Mouse (Mus musculus): ENCODE data around the gene Cyb5d1. TPM values are rescaled to one million over a fixed set of nuclear protein-coding genes. Genes with fewer than 3 reads are reported as not detected.
A peak's percentile ranks its signal among the peaks of the same experiment; 100 is the strongest.

Cyb5d1 gene
- polyA plus RNA-seq, 1 experiment from 2014 or later: 23.9 TPM

DNA sequence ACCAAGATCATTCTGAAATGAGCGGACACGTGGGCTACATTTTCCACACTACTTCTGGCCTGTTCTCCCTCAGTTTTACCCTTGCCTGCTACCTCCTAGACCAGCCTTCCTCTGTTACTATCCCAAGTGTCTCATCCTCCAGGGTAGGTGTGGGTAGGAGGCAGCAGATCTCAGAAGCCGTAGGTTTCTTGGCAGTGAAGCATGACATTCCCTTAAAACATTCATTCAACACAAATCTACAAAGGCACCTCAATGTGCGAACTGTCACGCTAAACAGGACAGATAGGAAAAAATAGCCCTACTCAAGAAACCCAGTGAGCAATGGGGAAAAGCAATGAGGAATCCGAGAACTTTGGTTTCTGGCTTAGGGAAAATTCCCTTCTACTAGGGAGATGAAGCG, 17.1 kb upstream of the Cyb5d1 start:
- ATAC-seq (ENCODE audit: low FRiP score): no peak

DNA sequence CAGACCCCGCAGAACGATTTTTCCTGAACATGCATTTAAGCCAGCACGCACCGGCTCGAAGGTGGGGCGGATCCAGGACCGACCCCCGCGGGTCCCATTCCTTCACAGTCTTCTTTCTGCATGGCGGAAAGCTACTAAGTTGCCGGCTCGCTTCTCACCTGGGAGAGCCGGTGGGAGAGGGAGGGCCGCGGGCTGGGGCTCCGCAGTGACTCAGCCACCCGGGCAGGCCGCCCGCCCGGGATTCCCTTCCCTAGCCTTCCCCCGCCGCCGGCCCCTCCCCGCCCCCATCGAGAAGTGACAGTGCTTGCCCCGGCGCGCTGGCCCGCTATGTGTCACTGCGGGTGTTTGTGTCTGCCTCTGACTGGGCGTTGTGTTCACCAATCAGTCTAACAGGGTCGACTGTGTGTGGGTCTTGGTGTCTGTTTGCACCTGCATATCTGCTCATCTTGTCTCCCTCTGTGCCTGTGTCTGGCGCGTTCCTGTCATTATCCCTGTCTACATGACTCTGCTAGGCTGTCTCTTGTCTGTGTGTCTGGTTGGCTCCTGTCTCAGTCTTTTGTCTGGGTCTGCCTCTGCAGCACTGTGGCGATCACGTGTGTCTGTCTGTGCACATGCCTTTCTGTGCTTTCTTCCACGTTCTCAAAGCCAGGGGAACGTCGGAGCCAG, 16.2 kb upstream of the Cyb5d1 start:
- DNase-seq (ENCODE audit: low spot score) (no peak), ATAC-seq (ENCODE audit: low FRiP score) (peak; percentile 0; the same call in 1 of the 2 replicates)
- WGBS: 2% methylated on average over 38 of the region's 39 CpGs
- no peaks in the 10 kb centered on the region for H3K27me3 ChIP-seq (ENCODE audit: control insufficient read depth, insufficient read depth, low read length)
- peaks cover 38% of the 10 kb centered on the region for H3K36me3 ChIP-seq (replicated peaks; ENCODE audit: control insufficient read depth, insufficient read depth)
- H3K4me3 ChIP-seq (replicated peaks; ENCODE audit: low read length): peak overlapping the region; percentile 65
- peak overlapping the region; percentile 79 for H3K9ac ChIP-seq
- H3K9me3 ChIP-seq (ENCODE audit: control insufficient read depth, low read length): no peaks in the 10 kb centered on the region
- H3K4me2 ChIP-seq (replicated peaks): peak overlapping the region; percentile 99
- peaks cover 55% of the 10 kb centered on the region for H3K4me1 ChIP-seq (replicated peaks; ENCODE audit: control insufficient read depth, insufficient read depth, low read length)
- H3K27ac ChIP-seq: peak overlapping the region; percentile 100

More for the DNA sequence above, 17.1 kb upstream of the Cyb5d1 start:
- Histone ChIP-seq H3K27ac (peak overlapping the region; percentile 100; the same call in 1 of the 2 replicates), H3K27me3 (ENCODE audit: control insufficient read depth, insufficient read depth, low read length) (no peaks in the 10 kb centered on the region), H3K9ac (peak overlapping the region; percentile 79), H3K4me1 (replicated peaks; ENCODE audit: control insufficient read depth, insufficient read depth, low read length) (peaks cover 62% of the 10 kb centered on the region), H3K4me2 (replicated peaks) (peak overlapping the region; percentile 99), H3K4me3 (replicated peaks; ENCODE audit: low read length) (peak overlapping the region; percentile 65), H3K36me3 (replicated peaks; ENCODE audit: control insufficient read depth, insufficient read depth) (peaks cover 29% of the 10 kb centered on the region), H3K9me3 (ENCODE audit: control insufficient read depth, low read length) (no peaks in the 10 kb centered on the region)
- DNase-seq (ENCODE audit: low spot score): no peak
- WGBS: 57% methylated on average over 7 of the region's 7 CpGs

DNA sequence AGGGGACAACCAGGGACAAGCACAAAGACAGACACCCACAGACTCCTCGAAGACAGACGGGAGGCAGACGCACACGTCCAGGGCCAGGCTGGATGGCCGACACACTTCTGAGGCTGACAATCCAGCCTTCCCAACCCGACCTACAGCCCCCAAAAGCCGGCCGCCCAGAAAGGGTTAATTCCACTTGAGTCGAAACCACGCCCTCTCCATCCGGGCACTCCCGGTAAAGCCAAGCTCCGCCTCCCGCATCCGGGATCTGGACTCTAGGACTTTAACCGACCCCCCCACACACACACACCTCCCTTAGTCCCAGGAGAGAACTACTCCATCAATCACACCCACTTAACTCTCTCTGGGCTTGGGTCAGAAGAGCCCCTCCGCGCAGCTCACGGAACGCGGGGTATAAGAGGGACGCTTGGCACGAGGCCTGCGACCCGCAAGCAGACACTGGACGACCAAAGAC, 15.7 kb upstream of the Cyb5d1 start:
- peaks cover 53% of the 10 kb centered on the region for H3K4me1 ChIP-seq (replicated peaks; ENCODE audit: control insufficient read depth, insufficient read depth, low read length)
- DNase-seq (ENCODE audit: low spot score) (peak; percentile 98), ATAC-seq (ENCODE audit: low FRiP score) (peak; percentile 52)
- peak overlapping the region; percentile 99 for H3K4me2 ChIP-seq (replicated peaks)
- H3K9ac ChIP-seq: peak overlapping the region; percentile 79
- no peaks in the 10 kb centered on the region for H3K27me3 ChIP-seq (ENCODE audit: control insufficient read depth, insufficient read depth, low read length)
- H3K9me3 ChIP-seq (ENCODE audit: control insufficient read depth, low read length): no peaks in the 10 kb centered on the region
- peak overlapping the region; percentile 100 for H3K27ac ChIP-seq
- WGBS: 0% methylated on average over 26 of the region's 26 CpGs
- peaks cover 44% of the 10 kb centered on the region for H3K36me3 ChIP-seq (replicated peaks; ENCODE audit: control insufficient read depth, insufficient read depth)
- peak overlapping the region; percentile 65 for H3K4me3 ChIP-seq (replicated peaks; ENCODE audit: low read length)

DNA sequence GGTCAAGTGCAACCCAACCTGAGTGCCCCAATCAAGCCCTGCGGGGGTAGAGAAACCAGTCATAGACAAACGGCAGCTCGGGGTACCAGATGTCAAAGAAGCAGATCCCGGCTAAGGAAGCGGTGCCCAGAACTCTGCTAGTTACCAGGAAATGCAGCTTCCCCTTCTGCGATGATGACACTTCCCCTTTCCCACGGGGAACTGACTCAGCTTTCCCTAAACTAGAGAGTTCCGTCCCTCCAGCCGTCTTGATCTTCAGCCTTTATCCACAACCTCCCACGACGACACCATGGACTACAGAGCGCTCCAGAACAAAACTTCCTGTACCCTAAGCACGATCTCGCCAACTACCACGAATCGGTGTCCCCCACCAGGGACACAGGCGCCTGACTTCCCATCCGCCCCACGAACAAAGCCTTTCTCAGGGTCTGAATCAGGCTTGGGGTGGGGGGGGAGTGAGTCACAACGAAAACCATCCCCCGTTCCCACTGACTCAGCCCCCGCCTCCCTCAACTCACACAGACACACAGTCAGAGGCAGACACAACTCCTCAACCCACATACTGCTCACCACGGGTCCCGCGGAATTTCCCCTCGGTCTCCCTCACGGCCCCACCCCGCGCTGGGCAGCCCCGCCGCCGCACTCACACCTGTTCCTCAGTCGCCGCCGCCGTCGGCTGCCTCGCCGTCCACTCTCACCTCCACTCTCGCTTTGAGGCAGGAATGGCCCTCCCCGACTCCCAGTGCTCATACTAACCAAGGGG, 15.1 kb upstream of the Cyb5d1 start:
- H3K9ac ChIP-seq: peak overlapping the region; percentile 79
- WGBS: under 1% methylated on average over 41 of the region's 41 CpGs
- H3K9me3 ChIP-seq (ENCODE audit: control insufficient read depth, low read length): no peaks in the 10 kb centered on the region
- peaks cover 50% of the 10 kb centered on the region for H3K36me3 ChIP-seq (replicated peaks; ENCODE audit: control insufficient read depth, insufficient read depth)
- 0 out of 2 replicates have a peak, but pooled peaks have one; percentile 0 for ATAC-seq (ENCODE audit: low FRiP score)
- H3K27me3 ChIP-seq (ENCODE audit: control insufficient read depth, insufficient read depth, low read length): no peaks in the 10 kb centered on the region
- peak overlapping the region; percentile 99 for H3K4me2 ChIP-seq (replicated peaks)
- H3K4me3 ChIP-seq (replicated peaks; ENCODE audit: low read length): peak overlapping the region; percentile 65
- peak overlapping the region; percentile 100 for H3K27ac ChIP-seq
- H3K4me1 ChIP-seq (replicated peaks; ENCODE audit: control insufficient read depth, insufficient read depth, low read length): peaks cover 53% of the 10 kb centered on the region
- no peak for DNase-seq (ENCODE audit: low spot score)

DNA sequence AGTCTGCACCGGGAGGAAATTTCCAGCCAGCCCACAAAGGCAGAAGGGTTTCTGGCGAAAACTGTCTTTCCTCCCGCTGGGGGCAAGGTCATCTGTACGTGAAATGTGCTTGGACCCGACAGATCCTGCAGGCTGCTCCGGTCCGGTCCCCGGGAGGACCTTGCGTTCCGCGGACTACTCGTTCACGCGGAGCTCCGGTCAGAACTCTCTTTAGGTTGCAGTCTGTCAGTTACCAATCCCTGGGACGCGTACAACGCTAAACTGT, 14.5 kb upstream of the Cyb5d1 start:
- peaks cover 55% of the 10 kb centered on the region for H3K36me3 ChIP-seq (replicated peaks; ENCODE audit: control insufficient read depth, insufficient read depth)
- peak overlapping the region; percentile 79 for H3K9ac ChIP-seq
- H3K9me3 ChIP-seq (ENCODE audit: control insufficient read depth, low read length): no peaks in the 10 kb centered on the region
- peak overlapping the region; percentile 100 for H3K27ac ChIP-seq
- ATAC-seq (ENCODE audit: low FRiP score) (no peak), DNase-seq (ENCODE audit: low spot score) (no peak)
- peaks cover 51% of the 10 kb centered on the region for H3K4me1 ChIP-seq (replicated peaks; ENCODE audit: control insufficient read depth, insufficient read depth, low read length)
- peak overlapping the region; percentile 65 for H3K4me3 ChIP-seq (replicated peaks; ENCODE audit: low read length)
- under 1% methylated on average over 18 of the region's 18 CpGs for WGBS
- no peaks in the 10 kb centered on the region for H3K27me3 ChIP-seq (ENCODE audit: control insufficient read depth, insufficient read depth, low read length)
- peak overlapping the region; percentile 99 for H3K4me2 ChIP-seq (replicated peaks)

DNA sequence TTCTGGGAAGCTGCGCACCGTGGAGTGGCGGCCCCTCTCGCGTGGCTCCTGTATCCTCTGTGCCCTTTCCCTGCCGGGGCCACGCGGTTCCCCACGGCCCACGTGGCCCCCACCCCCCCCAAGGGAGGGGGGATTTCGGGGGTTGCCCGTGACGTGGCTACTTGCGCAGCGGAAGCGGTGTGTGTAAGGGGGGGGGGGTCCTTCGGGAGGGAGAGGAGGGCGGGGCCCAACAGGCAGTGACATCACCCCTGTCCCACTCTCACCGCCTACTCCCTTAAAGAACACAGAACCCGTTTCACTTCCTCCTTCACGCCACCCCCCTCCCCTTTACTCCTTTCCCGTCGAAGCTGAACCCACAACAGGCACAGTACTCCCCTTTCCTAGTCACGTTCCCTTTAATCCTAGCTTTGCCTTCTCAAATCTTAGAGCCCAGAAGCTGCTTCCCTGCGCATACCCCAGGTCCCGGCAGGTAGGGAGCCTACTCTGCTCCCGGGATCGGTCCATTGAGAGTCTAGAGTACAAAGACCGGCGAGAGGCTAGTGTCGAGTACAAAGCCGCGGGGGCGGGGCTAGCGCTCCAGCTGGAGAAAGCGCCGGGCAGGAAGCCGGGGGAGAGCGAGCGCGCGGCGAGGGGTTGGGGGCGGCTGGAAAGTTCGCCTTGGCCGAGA, 14.1 kb upstream of the Cyb5d1 start:
- Histone ChIP-seq H3K27ac (peak overlapping the region; percentile 100), H3K27me3 (ENCODE audit: control insufficient read depth, insufficient read depth, low read length) (no peaks in the 10 kb centered on the region), H3K4me1 (replicated peaks; ENCODE audit: control insufficient read depth, insufficient read depth, low read length) (peaks cover 46% of the 10 kb centered on the region), H3K9ac (peak overlapping the region; percentile 79), H3K4me2 (replicated peaks) (peak overlapping the region; percentile 99), H3K4me3 (replicated peaks; ENCODE audit: low read length) (peak overlapping the region; percentile 65), H3K36me3 (replicated peaks; ENCODE audit: control insufficient read depth, insufficient read depth) (peaks cover 59% of the 10 kb centered on the region), H3K9me3 (ENCODE audit: control insufficient read depth, low read length) (no peaks in the 10 kb centered on the region)
- DNase-seq (ENCODE audit: low spot score) (peak; percentile 79), ATAC-seq (ENCODE audit: low FRiP score) (peak; percentile 49; the same call in 1 of the 2 replicates)
- WGBS: under 1% methylated on average over 44 of the region's 46 CpGs

DNA sequence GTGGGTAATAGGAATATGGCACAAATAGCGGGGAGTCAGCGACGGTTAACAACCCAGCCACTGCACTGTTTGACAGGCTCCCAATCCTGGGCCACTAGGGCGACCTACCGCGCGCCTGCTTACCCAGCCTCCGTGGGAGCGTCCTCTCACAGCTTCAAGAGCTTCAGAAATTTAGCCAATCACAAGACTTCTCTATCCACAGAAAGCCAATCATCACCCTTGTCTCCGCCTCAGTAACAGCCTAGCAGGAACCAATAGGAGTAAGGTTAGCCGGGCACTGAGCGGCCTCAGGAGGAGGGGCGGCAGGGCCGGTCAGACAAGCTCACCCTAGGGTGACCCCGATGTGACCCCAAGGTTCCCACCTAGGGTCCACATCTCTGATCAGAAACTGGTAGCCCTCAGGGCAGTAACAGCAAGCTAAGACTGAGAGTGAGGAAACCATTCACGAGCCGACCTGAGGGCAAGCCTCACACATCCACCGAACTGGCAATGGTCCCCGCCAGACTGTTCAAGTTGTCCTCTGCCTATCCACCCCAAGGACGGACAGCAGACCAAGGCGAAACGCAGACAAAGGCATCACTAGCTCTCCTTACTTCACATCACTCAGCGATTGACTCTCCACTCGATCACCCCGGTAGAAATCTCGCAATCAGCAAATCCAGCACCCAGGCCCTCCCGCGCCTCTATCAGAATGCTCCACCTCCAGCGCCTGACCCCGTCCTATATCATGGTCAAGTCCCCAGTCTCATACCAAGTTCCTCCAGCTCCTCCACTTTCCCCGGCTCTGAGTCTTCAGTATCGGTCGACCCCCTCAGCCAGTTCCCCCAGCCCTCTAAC, 13.3 kb upstream of the Cyb5d1 start:
- peaks cover 38% of the 10 kb centered on the region for H3K4me1 ChIP-seq (replicated peaks; ENCODE audit: control insufficient read depth, insufficient read depth, low read length)

DNA sequence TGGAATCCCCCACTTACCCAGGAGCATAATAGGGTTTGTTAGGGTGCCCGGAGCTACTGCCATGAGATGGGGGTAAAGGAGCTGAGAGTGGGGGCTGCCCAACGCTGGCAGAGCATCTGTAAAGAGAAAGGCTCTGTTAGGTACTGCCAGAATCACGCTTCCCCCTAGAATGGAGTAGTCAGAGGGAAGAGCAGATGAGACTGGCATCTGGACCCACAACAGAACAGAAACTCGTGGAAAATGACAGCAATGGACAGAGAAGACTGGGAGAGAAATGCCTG, 12.2 kb upstream of the Cyb5d1 start:
- H3K9ac ChIP-seq: no peak overlapping the region
- H3K36me3 ChIP-seq (replicated peaks; ENCODE audit: control insufficient read depth, insufficient read depth): peaks cover 71% of the 10 kb centered on the region
- ATAC-seq (ENCODE audit: low FRiP score) (no peak), DNase-seq (ENCODE audit: low spot score) (no peak)
- no peak overlapping the region for H3K27ac ChIP-seq
- H3K9me3 ChIP-seq (ENCODE audit: control insufficient read depth, low read length): no peaks in the 10 kb centered on the region
- H3K4me2 ChIP-seq (replicated peaks): no peak overlapping the region
- no peak overlapping the region for H3K4me3 ChIP-seq (replicated peaks; ENCODE audit: low read length)
- 84% methylated on average over 4 of the region's 4 CpGs for WGBS
- H3K4me1 ChIP-seq (replicated peaks; ENCODE audit: control insufficient read depth, insufficient read depth, low read length): peaks cover 27% of the 10 kb centered on the region
- H3K27me3 ChIP-seq (ENCODE audit: control insufficient read depth, insufficient read depth, low read length): no peaks in the 10 kb centered on the region

More for the DNA sequence above, 13.3 kb upstream of the Cyb5d1 start:
- Histone ChIP-seq H3K27ac (peak overlapping the region; percentile 100), H3K9ac (peak overlapping the region; percentile 79), H3K4me2 (replicated peaks) (peak overlapping the region; percentile 99), H3K36me3 (replicated peaks; ENCODE audit: control insufficient read depth, insufficient read depth) (peaks cover 67% of the 10 kb centered on the region), H3K4me3 (replicated peaks; ENCODE audit: low read length) (peak overlapping the region; percentile 65), H3K27me3 (ENCODE audit: control insufficient read depth, insufficient read depth, low read length) (no peaks in the 10 kb centered on the region), H3K9me3 (ENCODE audit: control insufficient read depth, low read length) (no peaks in the 10 kb centered on the region)
- WGBS: 1% methylated on average over 33 of the region's 33 CpGs
- DNase-seq (ENCODE audit: low spot score) (peak; percentile 81), ATAC-seq (ENCODE audit: low FRiP score) (peak; percentile 74)

All from hindbrain, embryonic 14.5 days (tissue).